Comparison of ENCODE assay signal across 22 mouse cellular contexts in the genomic region with DNA sequence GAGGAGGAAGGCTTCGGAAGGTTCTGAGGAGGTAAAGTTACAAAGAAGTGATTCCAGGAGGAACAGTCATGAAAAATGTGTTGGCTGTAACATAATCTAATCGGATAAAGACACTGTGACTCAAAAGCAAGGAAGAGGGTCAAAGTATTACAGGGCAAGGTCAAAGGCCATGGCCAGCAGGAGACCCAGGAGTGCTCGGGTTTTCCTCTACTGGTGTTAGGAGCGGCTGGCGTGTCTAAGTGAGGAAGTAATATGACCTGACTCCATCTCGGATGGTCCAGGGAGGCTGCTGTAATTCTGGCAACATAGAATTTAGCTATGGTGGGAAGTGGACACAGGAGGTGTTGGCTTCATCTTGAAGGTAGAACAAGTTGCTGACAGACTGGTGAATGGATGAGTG.
"Had no signal": no experiment of that assay in that cellular context is flagged by ENCODE, and none has a peak within 500 bp of the region (broad histone marks: within the 10 kb centered on the region; RNA-seq: fewer than 3 reads in every experiment).

No protein-coding gene starts in this region.

- H3K36me3 ChIP-seq: liver, embryonic 15.5 days had no signal

- H3K4me2 ChIP-seq: limb, embryonic 13.5 days; liver, embryonic 12.5 days; liver, embryonic 15.5 days; lung, embryonic 15.5 days; neural tube, embryonic 15.5 days; stomach, embryonic 15.5 days had no signal

- H3K9me3 ChIP-seq: limb, embryonic 10.5 days; limb, embryonic 13.5 days; liver, embryonic 12.5 days; liver, embryonic 15.5 days; lung, embryonic 15.5 days; neural tube, embryonic 12.5 days; neural tube, embryonic 15.5 days; stomach, embryonic 15.5 days had no signal

- H3K4me3 ChIP-seq: limb, embryonic 10.5 days; limb, embryonic 13.5 days; liver, embryonic 12.5 days; liver, embryonic 15.5 days; lung, embryonic 15.5 days; neural tube, embryonic 12.5 days; neural tube, embryonic 15.5 days; stomach, embryonic 15.5 days had no signal

- H3K27ac ChIP-seq: limb, embryonic 10.5 days; limb, embryonic 13.5 days; liver, embryonic 12.5 days; liver, embryonic 15.5 days; lung, embryonic 15.5 days; macrophage; neural tube, embryonic 12.5 days; neural tube, embryonic 15.5 days; stomach, embryonic 15.5 days had no signal

- DNase-seq: kidney, adult 11 months; kidney, adult 9 months; kidney, postnatal 10 days; kidney, postnatal 4 days; layer of hippocampus, adult 9-11 months; liver; lung, adult 18-20 months; lung, postnatal 10 days; midbrain, embryonic 14.5 days; retina, postnatal 1 day; right cerebral cortex, postnatal 25 days; spleen, adult 18-20 months; thymus, postnatal 25 days had no signal

- ATAC-seq: liver, embryonic 12.5 days had no signal

- H3K27me3 ChIP-seq: limb, embryonic 13.5 days; liver, embryonic 12.5 days; liver, embryonic 15.5 days; lung, embryonic 15.5 days; neural tube, embryonic 12.5 days; neural tube, embryonic 15.5 days; stomach, embryonic 15.5 days had no signal

- H3K4me1 ChIP-seq: liver, embryonic 12.5 days; liver, embryonic 15.5 days had no signal

- H3K9ac ChIP-seq: limb, embryonic 13.5 days; liver, embryonic 12.5 days; liver, embryonic 15.5 days; lung, embryonic 15.5 days; neural tube, embryonic 12.5 days; neural tube, embryonic 15.5 days; stomach, embryonic 15.5 days had no signal
